Comparison of ENCODE assay signal across 7 mouse cellular contexts in the genomic region with DNA sequence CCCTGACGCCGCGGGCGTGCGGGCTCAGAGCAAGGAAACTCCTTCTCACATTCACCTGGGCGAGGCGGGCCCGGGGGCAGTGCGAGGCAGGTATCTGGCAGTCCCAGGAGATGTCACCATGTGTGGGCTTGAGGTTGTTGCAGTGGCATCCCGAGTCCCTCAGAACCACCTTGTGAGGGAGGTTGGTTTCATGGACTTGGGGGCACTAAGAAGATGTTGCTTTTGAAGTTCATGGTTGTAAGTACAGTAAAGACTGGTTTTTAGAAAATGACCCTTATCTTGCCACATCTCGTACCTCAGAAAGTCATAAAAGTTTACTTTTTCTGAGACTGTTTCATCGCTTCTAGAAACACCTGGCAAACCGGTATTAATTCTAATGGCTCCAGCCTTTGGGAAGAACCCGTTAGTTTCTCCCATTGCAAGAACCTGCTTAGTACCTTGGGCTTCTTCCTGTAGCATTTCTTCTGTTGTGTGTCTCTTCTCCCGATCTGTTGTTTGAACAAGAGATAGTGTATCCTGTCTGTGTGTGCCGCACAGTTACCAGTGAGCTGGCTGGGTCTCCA. TPM values are rescaled to one million over a fixed set of nuclear protein-coding genes. Genes with fewer than 3 reads are reported as not detected.
A peak's percentile ranks its signal among the peaks of the same experiment; 100 is the strongest.
DNase-seq lines count a peak whose midpoint lies in the region; ATAC-seq and TF ChIP-seq lines count a peak whose summit lies in the region.

No protein-coding gene starts in this region.

- no peaks in the 10 kb centered on the region for H3K27me3 ChIP-seq in testis, adult 2 months (ENCODE audit: control insufficient read depth, insufficient read depth, low read length)
- H3K27me3 ChIP-seq in forebrain, embryonic 14.5 days (replicated peaks; ENCODE audit: control insufficient read depth, insufficient read depth, low read length), result no peaks in the 10 kb centered on the region
- H3K27me3 ChIP-seq in limb, embryonic 15.5 days, result no peaks in the 10 kb centered on the region
- H3K27me3 ChIP-seq in stomach, postnatal 0 days (ENCODE audit: control insufficient read depth, insufficient read depth, low read length), result no peaks in the 10 kb centered on the region

- peak overlapping the region; percentile 99 for H3K9ac ChIP-seq in forebrain, embryonic 14.5 days (ENCODE audit: low read length)
- peak overlapping the region; percentile 67 for H3K9ac ChIP-seq in limb, embryonic 15.5 days
- peak overlapping the region; percentile 79 for H3K9ac ChIP-seq in stomach, postnatal 0 days (ENCODE audit: low read length)

- DNase-seq in testis, postnatal 10 days (ENCODE audit: low spot score), result no peak
- no peak for DNase-seq in forebrain, embryonic 14.5 days (ENCODE audit: low spot score)
- no peak for DNase-seq in stomach, postnatal 0 days (ENCODE audit: low spot score)
- no peak for DNase-seq in layer of hippocampus, postnatal 25 days (ENCODE audit: extremely low spot score in 1 of 2, low spot score in 1 of 2)
- no peak for DNase-seq in urinary bladder, postnatal 36 days (ENCODE audit: low spot score in 2 of 2)

- TF ChIP-seq CTCF in testis, adult 2 months (IDR thresholded peaks at IDR 0.05; ENCODE audit: control insufficient read depth, insufficient read depth, insufficient replicate concordance, low read depth, low read length), result 0 out of 2 replicates have a peak, but pooled peaks have one; percentile 10
- no peak for TF ChIP-seq CTCF in stomach, postnatal 0 days (IDR thresholded peaks at IDR 0.05; ENCODE audit: low read depth)

- peak overlapping the region; percentile 92 for H3K4me3 ChIP-seq in testis, adult 2 months (ENCODE audit: control insufficient read depth, low read depth, low read length)
- H3K4me3 ChIP-seq in forebrain, embryonic 14.5 days (ENCODE audit: low read depth, low read length), result peak overlapping the region; percentile 96
- peak overlapping the region; percentile 85 for H3K4me3 ChIP-seq in limb, embryonic 15.5 days
- peak overlapping the region; percentile 89 for H3K4me3 ChIP-seq in stomach, postnatal 0 days (ENCODE audit: low read depth, low read length)

- peak overlapping the region; percentile 84 for H3K4me2 ChIP-seq in forebrain, embryonic 14.5 days (ENCODE audit: low read length)
- H3K4me2 ChIP-seq in limb, embryonic 15.5 days, result peak overlapping the region; percentile 91
- H3K4me2 ChIP-seq in stomach, postnatal 0 days (replicated peaks; ENCODE audit: low read depth), result peak overlapping the region; percentile 94

- no peaks in the 10 kb centered on the region for H3K36me3 ChIP-seq in testis, adult 2 months (ENCODE audit: control insufficient read depth, insufficient read depth, low read length)
- no peaks in the 10 kb centered on the region for H3K36me3 ChIP-seq in forebrain, embryonic 14.5 days (ENCODE audit: control insufficient read depth, insufficient read depth, low read length)
- no peaks in the 10 kb centered on the region for H3K36me3 ChIP-seq in limb, embryonic 15.5 days
- H3K36me3 ChIP-seq in stomach, postnatal 0 days (ENCODE audit: control insufficient read depth, insufficient read depth, low read length), result no peaks in the 10 kb centered on the region

- no peaks in the 10 kb centered on the region for H3K9me3 ChIP-seq in forebrain, embryonic 14.5 days (replicated peaks; ENCODE audit: control insufficient read depth, low read length)
- H3K9me3 ChIP-seq in limb, embryonic 15.5 days, result no peaks in the 10 kb centered on the region
- H3K9me3 ChIP-seq in stomach, postnatal 0 days (ENCODE audit: control insufficient read depth, low read length), result no peaks in the 10 kb centered on the region

- 26% methylated on average over 16 of the region's 16 CpGs for WGBS in forebrain, embryonic 14.5 days
- WGBS in limb, embryonic 15.5 days, result 16% methylated on average over 16 of the region's 16 CpGs
- WGBS in stomach, postnatal 0 days, result 19% methylated on average over 16 of the region's 16 CpGs

- peak overlapping the region; percentile 89 for H3K27ac ChIP-seq in testis, adult 2 months (ENCODE audit: control insufficient read depth, insufficient read depth, low read depth, low read length)
- H3K27ac ChIP-seq in forebrain, embryonic 14.5 days (ENCODE audit: low read depth, low read length), result peak overlapping the region; percentile 100
- H3K27ac ChIP-seq in limb, embryonic 15.5 days, result peak overlapping the region; percentile 93
- H3K27ac ChIP-seq in stomach, postnatal 0 days (replicated peaks), result peak overlapping the region; percentile 91

- no peak for TF ChIP-seq POLR2A in testis, adult 2 months (IDR thresholded peaks at IDR 0.05; ENCODE audit: control insufficient read depth, low read depth, low read length)

- no peak for ATAC-seq in forebrain, embryonic 14.5 days
- no peak for ATAC-seq in limb, embryonic 15.5 days (ENCODE audit: insufficient number of reproducible peaks, low FRiP score, low TSS enrichment, low read depth)
- no peak for ATAC-seq in stomach, postnatal 0 days (ENCODE audit: low FRiP score, low TSS enrichment)

- TF ChIP-seq EP300 in stomach, postnatal 0 days (optimal IDR thresholded peaks at IDR 0.05), result no peak

- H3K4me1 ChIP-seq in testis, adult 2 months (ENCODE audit: control insufficient read depth, insufficient read depth, low read length), result peaks cover 6% of the 10 kb centered on the region
- H3K4me1 ChIP-seq in forebrain, embryonic 14.5 days (ENCODE audit: control insufficient read depth, insufficient read depth, low read length), result peaks cover 17% of the 10 kb centered on the region
- peaks cover 11% of the 10 kb centered on the region; the same call in 1 of the 2 replicates for H3K4me1 ChIP-seq in limb, embryonic 15.5 days
- no peaks in the 10 kb centered on the region for H3K4me1 ChIP-seq in stomach, postnatal 0 days (replicated peaks; ENCODE audit: control insufficient read depth, insufficient read depth)

RNA-seq across cellular contexts. Expression of gene Akt3, which starts 1.1 kb away (rescaled TPM):
- polyA plus RNA-seq in testis, adult 2 months (2012; rRNA removed), result 5.4 and 6.2 TPM in 2 replicates
- polyA plus RNA-seq in forebrain, embryonic 14.5 days (2014; fragmentation: Nextera tagmentation; extraction: Ambion mirVana), result 38.8 and 39.0 TPM in 2 replicates
- 4.7 and 4.8 TPM in 2 replicates for polyA plus RNA-seq in limb, embryonic 15.5 days (2015; fragmentation: Nextera tagmentation; extraction: Ambion mirVana)
- 1.9 and 2.1 TPM in 2 replicates for polyA plus RNA-seq in stomach, postnatal 0 days (2015; fragmentation: Nextera tagmentation; extraction: Ambion mirVana)
- total RNA-seq in layer of hippocampus, postnatal 25 days (2021), result 100 to 1,000 TPM; 221 to 234 TPM
